Mouse (Mus musculus) fat pad, adult 2 months (tissue): ENCODE data around the gene Pigv.
"Not testable (repeated sequence)": the region's sequence is repeated elsewhere in the genome, so short reads cannot be mapped to it uniquely, and the experiment has no call there.

Experiments used
- DNase-seq: peaks from one replicate; pipeline ENCODE4 v3.0.0-alpha.2; 2011; ENCODE audit warnings: low read depth, low spot score; ENCODE audit errors: extremely low read depth

Gene Pigv

GRCm38 (mm10) chr4:133673666-133674330 lies 1.4 kb upstream of the Pigv start:
- no peak for DNase-seq

DNA sequence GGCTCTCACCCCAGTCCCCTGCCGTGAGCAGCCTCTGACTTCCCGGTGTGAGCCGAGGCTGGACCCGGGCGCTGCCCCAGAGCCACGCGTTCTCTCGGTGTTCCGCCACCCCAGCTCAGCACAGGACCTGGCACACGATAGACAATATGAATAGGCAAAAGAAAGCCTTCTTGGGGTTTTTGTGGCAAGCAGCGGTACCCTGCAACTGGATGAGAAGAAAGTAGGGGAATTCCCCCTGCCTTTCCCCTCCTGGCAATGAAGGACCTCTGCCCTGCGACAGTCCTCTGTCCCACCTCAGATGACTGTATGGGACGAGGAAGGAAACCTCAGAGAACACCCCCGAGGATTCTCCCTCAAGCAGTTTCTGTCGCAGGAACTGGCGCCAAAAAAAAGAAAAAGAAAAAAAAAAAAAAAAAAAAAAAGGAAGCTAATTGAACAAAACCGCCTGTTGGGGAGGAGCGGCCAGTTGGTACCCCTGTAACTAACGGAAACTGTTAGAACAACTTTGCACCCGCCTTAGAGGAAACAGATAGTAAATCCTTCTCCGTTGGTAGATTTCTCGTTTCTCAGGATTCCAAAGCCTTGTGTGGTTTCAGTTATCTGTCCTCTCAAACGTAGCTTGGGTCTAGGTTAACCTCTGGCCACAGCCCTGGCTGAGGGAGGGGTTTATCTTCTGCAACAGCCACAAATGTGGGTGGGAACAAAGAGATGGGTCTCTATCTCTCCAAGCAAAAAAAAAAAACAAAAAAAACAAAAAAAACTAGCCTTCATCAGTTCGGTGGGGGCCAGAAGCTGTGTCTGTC lies 599 bp upstream of the Pigv start:
- DNase-seq: no peak

DNA sequence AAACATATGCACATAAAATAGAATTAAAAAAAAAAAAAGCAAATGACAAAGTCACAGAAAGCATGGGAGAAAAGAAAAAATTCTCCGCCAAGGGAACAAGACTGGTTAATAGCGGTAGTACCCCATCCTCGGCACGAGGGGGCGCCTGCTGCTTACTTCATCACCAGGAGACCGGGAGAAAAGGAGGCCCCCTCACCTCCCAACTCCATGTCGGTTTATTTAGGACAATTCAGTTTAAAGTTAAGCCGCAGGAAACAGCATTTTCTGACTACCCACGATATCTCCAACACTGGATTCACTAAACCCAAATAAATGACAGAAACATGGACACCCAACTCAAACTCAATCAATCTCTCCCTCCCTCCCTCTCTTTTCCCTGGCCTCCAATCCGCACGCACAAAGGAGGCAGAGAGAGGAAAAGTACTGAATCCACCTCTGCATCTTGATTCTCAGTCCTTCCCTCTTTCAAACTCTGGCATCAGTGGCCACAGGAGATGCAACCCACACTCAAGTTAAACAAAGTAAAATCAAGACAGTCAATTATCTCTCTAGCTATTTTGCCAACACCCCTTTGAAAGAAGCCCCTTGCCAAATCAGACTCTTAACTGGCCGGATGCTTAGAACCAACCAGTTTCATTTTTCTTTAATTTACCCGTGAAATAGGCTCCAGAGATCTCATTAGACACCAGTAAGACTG lies 1.1 kb downstream of the Pigv start:
- DNase-seq: no peak

- no peak for DNase-seq
Measured at GRCm38 (mm10) chr4:133669652-133670210, 2.7 kb downstream of the Pigv start.

DNA sequence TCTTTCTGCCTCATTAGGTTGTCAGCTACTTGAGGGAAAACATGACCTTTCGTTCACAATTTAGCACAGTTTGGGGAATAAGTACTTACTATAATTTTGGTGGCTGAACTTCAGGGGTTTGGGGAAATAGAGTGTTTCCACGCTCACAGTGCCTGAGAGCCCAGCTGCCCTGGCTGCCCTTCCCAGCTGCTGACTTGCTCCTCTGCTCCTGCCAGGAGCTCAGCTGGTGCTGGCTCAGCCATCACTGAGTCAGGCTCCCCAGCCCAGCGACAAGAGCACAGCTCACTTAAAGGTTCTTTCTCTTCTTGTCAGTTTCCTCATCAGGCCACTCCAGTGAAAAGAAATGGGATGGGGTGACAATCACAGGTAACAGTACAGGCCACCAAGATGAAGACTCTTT lies 3.9 kb downstream of the Pigv start:
- DNase-seq: no peak

DNA sequence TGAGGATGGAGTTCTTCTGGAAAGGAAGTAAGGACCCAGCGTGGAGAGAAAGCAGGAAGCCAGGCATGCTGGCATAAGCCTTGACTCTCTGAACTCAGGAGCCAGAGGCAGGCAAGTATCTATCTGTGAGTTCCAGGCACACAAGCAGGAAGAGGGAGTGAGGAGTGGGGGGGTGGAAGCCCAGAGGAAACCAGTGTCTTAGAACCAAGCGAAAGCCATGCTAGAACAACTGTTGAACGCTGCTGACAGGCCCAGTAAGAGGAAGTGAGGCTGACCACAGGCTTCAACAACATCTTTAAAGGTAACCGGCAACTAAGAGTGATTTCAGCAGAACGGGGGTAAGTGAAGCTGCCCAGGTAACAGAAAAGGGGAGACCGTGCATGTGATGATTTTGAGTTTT lies 6.2 kb downstream of the Pigv start:
- no peak for DNase-seq

GRCm38 (mm10) chr4:133665118-133665517 lies 7.3 kb downstream of the Pigv start:
- DNase-seq: no peak

DNA sequence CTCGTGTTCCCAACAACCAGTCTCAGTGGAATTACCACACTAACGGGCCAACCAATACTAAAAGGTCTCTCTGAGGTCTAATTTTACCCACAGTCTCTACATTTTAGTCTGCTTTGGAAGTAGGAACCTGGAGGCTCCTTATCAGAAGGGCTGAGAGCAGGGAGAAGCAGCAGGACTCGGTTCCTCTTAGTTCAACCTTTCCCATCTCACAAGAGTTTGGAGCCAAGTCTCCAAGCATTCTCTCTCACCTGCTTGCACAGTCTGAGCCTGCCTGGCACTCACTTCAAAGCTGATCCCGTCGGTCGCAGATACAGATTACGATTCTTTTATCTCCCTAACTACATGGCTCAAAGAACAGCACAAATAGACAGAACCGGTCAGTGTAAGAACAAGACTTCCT lies 9.5 kb downstream of the Pigv start:
- no peak for DNase-seq

GRCm38 (mm10) chr4:133662421-133662820 lies 10.0 kb downstream of the Pigv start:
- no peak for DNase-seq

DNA sequence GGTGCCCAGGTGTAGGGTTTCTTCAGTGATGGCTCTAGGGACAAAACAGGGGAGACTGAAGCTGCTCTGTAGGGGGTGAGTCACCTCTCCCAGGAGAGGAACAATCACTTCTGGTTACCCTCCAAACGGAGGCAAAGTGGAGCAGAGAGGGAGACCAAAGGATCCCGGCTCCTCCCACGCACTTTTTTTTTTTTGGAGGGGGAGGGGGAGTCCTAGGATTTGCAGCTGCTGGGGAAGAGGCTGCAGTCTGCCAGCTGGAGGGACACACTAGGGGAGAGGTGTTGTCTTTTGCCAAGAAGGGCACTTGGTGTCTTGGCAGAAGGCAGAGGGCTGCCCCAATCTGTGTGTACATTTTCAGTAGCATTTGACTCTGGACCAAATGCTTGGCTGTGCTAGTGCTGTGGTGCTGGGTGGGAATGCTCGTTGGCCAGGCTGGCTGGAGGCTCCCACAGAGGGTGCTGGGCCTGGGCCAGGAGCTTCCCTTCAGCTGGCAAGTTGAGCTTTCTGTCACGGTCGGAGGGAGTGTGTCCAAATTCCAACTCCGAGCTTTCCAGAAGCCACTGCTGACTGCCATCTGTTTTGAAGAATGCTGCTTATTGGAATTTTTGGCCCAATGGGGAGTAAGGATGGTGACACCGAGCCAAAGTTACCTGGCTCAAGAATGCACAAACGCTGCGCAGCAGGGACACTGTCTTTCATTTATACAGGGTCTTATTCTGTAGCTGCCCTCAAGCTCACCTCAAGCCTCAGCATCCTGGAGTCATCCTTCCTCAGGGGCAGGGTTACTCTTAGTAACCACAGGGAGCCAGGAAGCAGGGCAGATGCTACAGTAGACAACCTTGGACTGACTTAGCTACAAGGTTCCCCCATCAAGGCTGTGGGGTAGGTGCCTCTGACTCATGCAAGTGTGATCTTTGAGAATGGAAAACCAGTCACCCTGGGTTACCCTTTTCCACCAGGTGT lies 12.0 kb downstream of the Pigv start:
- peak; percentile 89 for DNase-seq

DNA sequence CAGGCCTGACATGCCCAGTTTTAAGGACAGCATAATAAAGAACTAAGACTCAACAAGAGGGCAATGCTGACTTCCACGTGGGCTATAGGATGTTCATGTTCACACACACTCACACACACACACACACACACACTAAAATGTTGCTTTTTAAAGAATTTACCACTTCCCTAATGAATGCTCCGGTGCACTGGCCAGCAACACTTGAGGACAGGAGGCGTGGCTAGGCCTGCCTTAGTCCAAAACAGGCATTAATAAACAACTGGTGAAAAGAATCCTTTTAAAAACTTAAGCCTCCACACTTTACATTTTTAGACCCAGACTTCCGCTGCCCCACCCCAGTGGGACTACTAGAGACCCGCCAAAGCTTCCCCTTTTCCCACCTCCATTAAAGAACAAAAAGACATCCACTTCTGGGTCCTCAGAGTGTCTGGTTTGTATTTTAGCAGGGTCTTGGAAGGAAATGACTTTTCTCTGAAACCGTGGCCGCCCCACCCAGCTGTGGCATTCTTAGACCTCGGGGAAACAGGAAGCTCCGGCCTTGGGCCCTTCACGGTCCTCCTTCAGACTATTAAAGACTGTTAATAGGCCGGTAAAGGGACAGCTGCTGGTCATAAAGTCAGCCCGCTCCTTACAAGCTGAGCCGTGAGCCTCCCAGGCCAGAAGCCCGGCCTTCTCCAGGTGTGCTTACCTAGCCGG lies 12.8 kb downstream of the Pigv start:
- DNase-seq: no peak

- DNase-seq: no peak
Measured at GRCm38 (mm10) chr4:133658729-133659128, 13.7 kb downstream of the Pigv start.

DNA sequence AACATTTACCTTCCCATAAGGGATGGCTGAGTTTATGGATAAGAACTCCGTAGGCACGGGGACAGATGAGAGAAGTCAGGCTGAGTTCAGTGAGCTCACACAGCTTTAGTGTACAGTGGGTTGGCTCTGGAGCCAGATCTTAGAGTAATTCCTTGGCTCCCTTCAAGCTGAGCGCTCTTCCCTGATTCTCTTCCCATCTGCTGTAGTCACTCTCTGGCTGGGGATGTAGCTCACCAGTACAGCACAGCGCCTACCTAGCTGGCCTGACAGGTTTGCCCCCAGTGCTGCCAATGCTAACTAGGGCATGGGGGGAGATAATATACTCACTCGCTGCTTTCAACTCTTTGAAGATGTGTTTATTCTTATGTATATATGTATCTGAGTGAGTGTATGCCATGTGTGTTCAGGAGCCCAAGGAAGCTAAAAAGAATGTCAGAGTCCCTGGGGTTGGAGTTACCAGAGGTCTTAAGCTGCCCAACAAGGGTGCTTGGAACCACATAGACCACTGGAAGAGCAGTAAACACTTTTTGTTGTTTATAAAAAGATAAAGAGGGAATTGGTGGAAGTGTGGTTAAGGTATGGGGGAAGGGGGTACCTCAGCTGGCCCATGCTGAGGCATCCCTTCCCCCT lies 14.5 kb downstream of the Pigv start:
- no peak for DNase-seq

GRCm38 (mm10) chr4:133656997-133657396 lies 15.4 kb downstream of the Pigv start:
- no peak for DNase-seq

GRCm38 (mm10) chr4:133656294-133656693 lies 16.2 kb downstream of the Pigv start:
- no peak for DNase-seq

GRCm38 (mm10) chr4:133654070-133654469 lies 18.4 kb downstream of the Pigv start:
- DNase-seq: not testable (repeated sequence)

DNA sequence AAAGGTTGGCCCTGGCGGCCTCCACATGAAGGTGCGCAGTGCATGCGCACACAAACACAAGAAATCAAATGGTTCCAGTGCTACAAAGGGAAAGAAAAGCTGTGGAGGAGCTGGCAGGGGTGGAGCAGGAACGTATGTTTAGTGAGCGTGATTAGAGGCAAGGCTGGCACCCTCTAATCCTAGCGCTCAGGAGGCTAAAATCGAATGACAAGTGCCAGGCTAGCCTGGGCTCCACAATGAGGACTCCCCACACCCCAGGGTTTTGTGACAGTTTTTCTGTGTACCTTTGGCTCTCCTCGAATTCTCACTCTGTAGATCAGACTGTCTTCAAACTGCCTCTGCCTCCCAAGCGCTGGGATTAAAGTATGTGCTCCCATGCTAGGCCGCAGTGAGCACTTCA lies 19.7 kb downstream of the Pigv start:
- no peak for DNase-seq

DNA sequence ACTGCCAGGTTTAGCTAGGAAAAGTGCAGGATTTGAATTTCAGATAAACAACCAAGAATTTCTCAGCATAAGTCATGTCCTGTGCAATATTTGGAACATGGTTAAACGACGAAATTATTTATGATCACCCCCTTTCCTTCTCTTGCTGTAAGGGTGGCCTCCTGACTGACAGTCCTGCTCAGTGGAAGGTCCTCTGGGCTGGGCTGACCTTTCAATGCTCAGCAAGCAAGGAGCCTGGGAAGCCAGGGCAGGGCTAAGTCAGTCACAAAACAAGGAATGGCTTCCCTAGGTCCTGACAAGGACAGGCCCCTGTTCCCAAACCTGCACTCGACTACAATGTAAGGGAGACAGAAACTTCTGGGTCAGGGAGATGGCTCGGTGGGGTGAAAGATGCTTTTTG lies 20.5 kb downstream of the Pigv start:
- DNase-seq: no peak

- no peak for DNase-seq
Measured at GRCm38 (mm10) chr4:133651445-133651844, 21.0 kb downstream of the Pigv start.
